Mouse (Mus musculus) heart, adult 2 months (tissue): ENCODE results near the gene Evc2. TPM values are rescaled to one million over a fixed set of nuclear protein-coding genes. Genes with fewer than 3 reads are reported as not detected.
A peak's percentile ranks its signal among the peaks of the same experiment; 100 is the strongest.

Experiments used
- DNase-seq, 2 experiments: peaks; one replicate each; pipeline ENCODE4 v3.0.0; 2021
- H3K27ac ChIP-seq: fragments of 200-600 bp; 2 replicates; pipeline ENCODE4 v1.8.1; 2022
- H3K27me3 ChIP-seq: fragments of 200-500 bp; 2 replicates; pipeline ENCODE4 v1.6.1; 2012; ENCODE audit warnings: mild to moderate bottlenecking, low read length, inconsistent platforms, mixed read lengths; ENCODE audit not compliant: control insufficient read depth, insufficient read depth
- H3K36me3 ChIP-seq: fragments of 200-500 bp; 2 replicates; pipeline ENCODE4 v1.6.1; 2012; ENCODE audit warnings: low read length, inconsistent platforms; ENCODE audit not compliant: control insufficient read depth, insufficient read depth
- H3K4me1 ChIP-seq: fragments of 200-500 bp; 2 replicates; pipeline ENCODE4 v1.6.1; 2011; ENCODE audit warnings: low read length; ENCODE audit not compliant: control insufficient read depth, insufficient read depth
- H3K4me3 ChIP-seq: fragments of 200-600 bp; 2 replicates; pipeline ENCODE4 v1.8.1; 2022
- H3K79me2 ChIP-seq: fragments of 200-500 bp; replicated peaks from 2 replicates; pipeline ENCODE4 v1.6.1; 2012; ENCODE audit warnings: mild to moderate bottlenecking, inconsistent platforms, low read length, moderate library complexity, mixed read lengths; ENCODE audit not compliant: control insufficient read depth, insufficient read depth
- H3K9ac ChIP-seq: fragments of 200-500 bp; 2 replicates; pipeline ENCODE4 v1.6.1; 2012; ENCODE audit warnings: low read depth, mild to moderate bottlenecking, control low read depth, inconsistent platforms, low read length, mixed read lengths
- CTCF ChIP-seq: fragments of 200-600 bp; IDR thresholded peaks from 2 replicates; pipeline ENCODE4 v1.8.1; 2022; ENCODE audit warnings: antibody characterized with exemption, mild to moderate bottlenecking, moderate library complexity
- EP300 ChIP-seq: fragments of 200-500 bp; IDR thresholded peaks from 2 replicates; pipeline ENCODE4 v1.6.1; 2011; ENCODE audit warnings: low read depth, low read length, control low read depth; ENCODE audit not compliant: insufficient read depth
- POLR2A ChIP-seq: fragments of 200-500 bp; IDR thresholded peaks from 2 replicates; pipeline ENCODE4 v1.6.1; 2011; ENCODE audit warnings: mild to moderate bottlenecking, low read depth, low read length, control low read depth; ENCODE audit not compliant: insufficient read depth
- WGBS: fragments of 180-500 bp; shearing (Covaris S2); methylation state at CpG from one replicate; pipeline ENCODE4 v1.1.7; 2018; 5-methylcytosine and 5-hydroxymethylcytosine counted together
- intact Hi-C: fragments of 180-260 bp; cut with DNase I; formaldehyde crosslinking; loops from one replicate; pipeline ENCODE4 v1.15.1; 2025
- polyA plus RNA-seq: library from polyadenylated mRNA; depleted of rRNA; stranded (reverse); fragments of >200 nt; gene quantifications from 2 replicates; pipeline ENCODE4 v1.2.3, GENCODE M21; 2012
- total RNA-seq, 2 experiments: library from RNA; stranded (reverse); gene quantifications; 2 replicates each; pipeline ENCODE4 v1.2.3; 2021

The Evc2 gene
- total and polyA plus RNA-seq, 3 experiments: 4.3 to 8.3 (median 4.9) TPM

GRCm38 (mm10) chr5:37377376-37377775, 39.1 kb downstream of the Evc2 start:
- H3K79me2 ChIP-seq: no peaks in the 10 kb centered on the region
- H3K9ac ChIP-seq: no peak overlapping the region
- 73% methylated on average over 7 of the region's 7 CpGs for WGBS
- H3K4me1 ChIP-seq: no peaks in the 10 kb centered on the region
- H3K27ac ChIP-seq: no peak overlapping the region
- no peak overlapping the region for H3K4me3 ChIP-seq
- intact Hi-C loops: no loop called here
- no peak for DNase-seq
- H3K27me3 ChIP-seq: no peaks in the 10 kb centered on the region
- H3K36me3 ChIP-seq: no peaks in the 10 kb centered on the region
- TF ChIP-seq POLR2A: no peak
- TF ChIP-seq CTCF: no peak

DNA sequence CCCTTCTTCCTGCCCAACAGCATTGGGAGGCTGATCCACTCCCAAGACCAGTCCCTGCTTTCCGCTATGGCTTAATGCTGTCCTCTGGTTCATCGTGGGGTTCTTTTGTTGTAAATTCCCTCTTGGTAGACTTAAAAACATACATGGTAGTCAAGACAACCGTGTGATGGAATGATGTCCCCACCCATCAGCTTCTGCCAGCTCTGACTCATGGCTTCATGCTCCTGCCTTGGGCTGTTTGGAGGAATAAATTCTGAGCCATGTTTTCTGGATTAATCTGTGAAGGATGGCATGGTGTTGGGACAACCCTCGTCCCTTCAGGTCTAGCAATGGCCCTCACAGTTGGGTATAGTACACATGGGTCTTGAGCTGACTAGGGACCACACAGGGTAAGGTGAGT, 42.3 kb downstream of the Evc2 start:
- Histone ChIP-seq H3K27ac (no peak overlapping the region), H3K36me3 (no peaks in the 10 kb centered on the region), H3K27me3 (no peaks in the 10 kb centered on the region), H3K4me1 (no peaks in the 10 kb centered on the region; the same call in 1 of the 2 replicates), H3K9ac (no peak overlapping the region), H3K4me3 (no peak overlapping the region), H3K79me2 (no peaks in the 10 kb centered on the region)
- WGBS: 59% methylated on average over 4 of the region's 4 CpGs
- TF ChIP-seq EP300 (no peak), POLR2A (no peak), CTCF (no peak)
- intact Hi-C loops: no loop called here
- DNase-seq: peak in 1 of 2 experiments; percentile 30

DNA sequence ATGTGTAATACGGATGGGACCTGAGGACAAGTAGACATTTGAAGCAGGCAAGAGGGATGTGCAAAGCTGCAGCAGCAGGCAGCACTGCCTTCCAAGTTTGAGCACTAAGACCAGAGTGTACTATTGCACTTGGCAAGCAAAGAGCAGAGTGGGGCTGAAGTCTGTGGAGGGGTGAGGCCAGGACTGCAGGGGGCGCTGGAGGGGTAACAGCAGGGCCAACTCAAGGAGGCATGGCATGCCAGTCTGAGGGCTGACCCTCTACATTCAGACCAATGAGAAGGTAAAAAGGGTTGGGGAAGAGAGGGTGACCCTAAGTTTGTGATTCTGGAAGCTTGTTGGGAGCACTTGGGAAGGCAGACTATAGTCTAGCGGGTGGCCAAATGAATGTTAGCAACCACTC, 45.3 kb downstream of the Evc2 start:
- Histone ChIP-seq H3K4me1 (no peaks in the 10 kb centered on the region; the same call in 1 of the 2 replicates), H3K4me3 (no peak overlapping the region), H3K79me2 (no peaks in the 10 kb centered on the region), H3K27ac (no peak overlapping the region), H3K27me3 (no peaks in the 10 kb centered on the region), H3K36me3 (no peaks in the 10 kb centered on the region), H3K9ac (no peak overlapping the region)
- WGBS: 67% methylated on average over 3 of the region's 3 CpGs
- no peak for DNase-seq
- intact Hi-C loops: no loop called here
- TF ChIP-seq EP300: no peak
- peak; percentile 24; the same call in 1 of the 2 replicates for TF ChIP-seq CTCF
- TF ChIP-seq POLR2A: no peak

GRCm38 (mm10) chr5:37388646-37389045, 50.3 kb downstream of the Evc2 start:
- intact Hi-C loops: no loop called here
- H3K36me3 ChIP-seq: no peaks in the 10 kb centered on the region
- WGBS: 58% methylated on average over 3 of the region's 3 CpGs
- no peak for DNase-seq
- no peak overlapping the region for H3K4me3 ChIP-seq
- H3K27ac ChIP-seq: no peak overlapping the region
- no peaks in the 10 kb centered on the region for H3K27me3 ChIP-seq
- no peaks in the 10 kb centered on the region for H3K79me2 ChIP-seq
- no peak for TF ChIP-seq EP300
- no peak for TF ChIP-seq POLR2A
- TF ChIP-seq CTCF: no peak
- H3K9ac ChIP-seq: no peak overlapping the region
- no peaks in the 10 kb centered on the region; the same call in 1 of the 2 replicates for H3K4me1 ChIP-seq

- Histone ChIP-seq H3K9ac (no peak overlapping the region), H3K36me3 (no peaks in the 10 kb centered on the region), H3K4me1 (no peaks in the 10 kb centered on the region), H3K4me3 (no peak overlapping the region), H3K27me3 (no peaks in the 10 kb centered on the region), H3K79me2 (no peaks in the 10 kb centered on the region), H3K27ac (no peak overlapping the region)
- no peak for DNase-seq
- WGBS: 83% methylated on average over 13 of the region's 13 CpGs
- intact Hi-C loops: no loop called here
- no peak for TF ChIP-seq CTCF
- TF ChIP-seq EP300: no peak
- TF ChIP-seq POLR2A: no peak
Observed at GRCm38 (mm10) chr5:37389808-37390495, 51.7 kb downstream of the Evc2 start.

DNA sequence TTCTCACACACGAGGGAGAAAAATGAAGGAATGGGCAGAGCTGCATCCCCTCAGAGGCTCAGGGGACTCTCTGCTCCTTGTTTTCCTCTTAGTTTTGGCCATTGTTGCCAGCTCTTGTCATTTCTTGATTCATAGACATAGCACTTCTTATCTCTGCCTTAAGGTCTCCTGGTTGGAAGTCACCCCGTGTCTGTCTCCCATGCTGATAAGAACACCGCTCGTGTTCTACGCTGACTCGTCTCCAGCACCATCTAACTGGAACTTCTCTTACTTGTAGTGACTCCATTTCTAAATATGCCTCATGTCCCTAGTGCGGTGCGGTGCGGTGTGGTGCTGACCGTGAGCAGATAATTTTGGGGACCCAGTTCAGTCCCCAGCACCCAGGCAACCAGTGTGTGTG, 52.6 kb downstream of the Evc2 start:
- Histone ChIP-seq H3K27me3 (no peaks in the 10 kb centered on the region), H3K27ac (no peak overlapping the region), H3K4me3 (no peak overlapping the region), H3K9ac (no peak overlapping the region), H3K4me1 (no peaks in the 10 kb centered on the region), H3K79me2 (no peaks in the 10 kb centered on the region), H3K36me3 (no peaks in the 10 kb centered on the region)
- intact Hi-C loops: no loop called here
- 60% methylated on average over 10 of the region's 10 CpGs for WGBS
- TF ChIP-seq CTCF: no peak
- TF ChIP-seq EP300: no peak
- TF ChIP-seq POLR2A: no peak
- DNase-seq: no peak
